Mouse (Mus musculus): ENCODE results near the gene Atp6v1g3. TPM values are rescaled to one million over a fixed set of nuclear protein-coding genes. Genes with fewer than 3 reads are reported as not detected.

The Atp6v1g3 gene
- not detected in 2 replicates for polyA plus RNA-seq (2014; fragmentation: Nextera tagmentation; extraction: Ambion mirVana)

- 89% methylated on average over 2 of the region's 2 CpGs for WGBS
- ATAC-seq (replicated peaks; ENCODE audit: low FRiP score) (no peak), DNase-seq (ENCODE audit: low spot score) (no peak)
- Histone ChIP-seq H3K27ac (ENCODE audit: low read depth, low read length) (no peak within 1 kb of the TSS), H3K4me3 (ENCODE audit: low read depth, low read length) (no peak within 1 kb of the TSS), H3K27me3 (replicated peaks; ENCODE audit: control insufficient read depth, insufficient read depth, low read length) (no peaks in the 10 kb centered on the region), H3K9me3 (ENCODE audit: control insufficient read depth, low read length) (no peaks in the 10 kb centered on the region), H3K4me1 (replicated peaks; ENCODE audit: control insufficient read depth, insufficient read depth, low read length) (no peaks in the 10 kb centered on the region), H3K4me2 (no peak within 1 kb of the TSS), H3K9ac (ENCODE audit: low read depth, low read length) (no peak within 1 kb of the TSS), H3K36me3 (ENCODE audit: control insufficient read depth, insufficient read depth, low read length) (no peaks in the 10 kb centered on the region)
Observed at GRCm38 (mm10) chr1:138273438-138273837, at the start of gene Atp6v1g3. Gene Atp6v1g3, plus strand, starts transcription at chr1:138273738.

- Histone ChIP-seq H3K4me1 (replicated peaks; ENCODE audit: control insufficient read depth, insufficient read depth, low read length) (no peaks in the 10 kb centered on the region), H3K9ac (ENCODE audit: low read depth, low read length) (no peak overlapping the region), H3K4me3 (ENCODE audit: low read depth, low read length) (no peak overlapping the region), H3K27me3 (replicated peaks; ENCODE audit: control insufficient read depth, insufficient read depth, low read length) (no peaks in the 10 kb centered on the region), H3K36me3 (ENCODE audit: control insufficient read depth, insufficient read depth, low read length) (no peaks in the 10 kb centered on the region), H3K4me2 (no peak overlapping the region), H3K9me3 (ENCODE audit: control insufficient read depth, low read length) (no peaks in the 10 kb centered on the region), H3K27ac (ENCODE audit: low read depth, low read length) (no peak overlapping the region)
- DNase-seq (ENCODE audit: low spot score) (no peak), ATAC-seq (replicated peaks; ENCODE audit: low FRiP score) (no peak)
Observed at GRCm38 (mm10) chr1:138233051-138233450, 40.5 kb upstream of the Atp6v1g3 start.

DNA sequence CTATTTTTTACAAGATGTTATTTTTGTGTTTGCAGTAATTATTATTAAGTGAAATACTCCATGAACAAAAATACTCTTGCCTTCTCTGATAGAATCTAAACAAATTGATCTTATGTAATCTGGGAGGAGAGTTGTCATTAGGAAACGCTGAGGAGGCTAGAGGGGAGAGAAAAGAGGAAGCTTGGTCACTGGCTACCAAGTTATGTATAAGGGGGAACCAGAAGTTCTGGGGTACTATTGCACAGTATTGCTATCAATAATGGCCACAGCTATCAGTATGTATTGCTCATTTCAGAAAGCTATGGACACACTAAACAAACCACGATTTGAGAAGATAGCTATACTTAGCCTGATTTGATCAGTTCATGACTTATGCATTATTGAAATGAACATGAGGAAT is 36.3 kb upstream of the Atp6v1g3 start:
- no peak for ATAC-seq (replicated peaks; ENCODE audit: low FRiP score)

DNA sequence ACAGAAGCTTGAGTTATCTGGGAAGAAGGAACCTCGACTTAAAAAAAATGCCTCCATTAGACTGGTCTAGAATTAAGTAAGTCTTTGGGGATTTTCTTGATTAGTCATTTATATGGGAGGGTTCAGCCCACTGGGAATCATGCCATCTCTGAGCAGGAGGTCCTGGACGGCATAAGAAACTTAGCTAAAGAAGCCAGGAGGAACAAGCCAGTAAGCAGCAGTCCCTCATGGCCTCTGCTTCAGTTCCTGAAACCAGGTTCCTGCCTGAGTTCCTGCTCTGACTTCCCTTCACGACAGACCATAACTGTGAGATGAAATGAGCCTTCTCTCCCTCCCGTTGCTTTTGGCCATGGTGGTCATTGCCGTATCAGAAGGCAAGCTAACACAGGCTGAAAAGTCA is 29.6 kb upstream of the Atp6v1g3 start:
- no peak overlapping the region for H3K4me2 ChIP-seq
- DNase-seq (ENCODE audit: low spot score) (no peak), ATAC-seq (replicated peaks; ENCODE audit: low FRiP score) (no peak)
- no peak overlapping the region for H3K9ac ChIP-seq (ENCODE audit: low read depth, low read length)
- H3K27ac ChIP-seq (ENCODE audit: low read depth, low read length): no peak overlapping the region
- no peaks in the 10 kb centered on the region for H3K4me1 ChIP-seq (replicated peaks; ENCODE audit: control insufficient read depth, insufficient read depth, low read length)
- no peaks in the 10 kb centered on the region for H3K27me3 ChIP-seq (replicated peaks; ENCODE audit: control insufficient read depth, insufficient read depth, low read length)
- no peak overlapping the region for H3K4me3 ChIP-seq (ENCODE audit: low read depth, low read length)
- no peaks in the 10 kb centered on the region for H3K36me3 ChIP-seq (ENCODE audit: control insufficient read depth, insufficient read depth, low read length)
- 52% methylated on average over 5 of the region's 5 CpGs for WGBS
- no peaks in the 10 kb centered on the region for H3K9me3 ChIP-seq (ENCODE audit: control insufficient read depth, low read length)

More for the DNA sequence above, 36.3 kb upstream of the Atp6v1g3 start:
- WGBS: 52% methylated on average over 2 of the region's 2 CpGs
- no peaks in the 10 kb centered on the region for H3K9me3 ChIP-seq (ENCODE audit: control insufficient read depth, low read length)
- H3K27me3 ChIP-seq (replicated peaks; ENCODE audit: control insufficient read depth, insufficient read depth, low read length): no peaks in the 10 kb centered on the region
- H3K4me1 ChIP-seq (replicated peaks; ENCODE audit: control insufficient read depth, insufficient read depth, low read length): no peaks in the 10 kb centered on the region
- H3K4me2 ChIP-seq: no peak overlapping the region
- no peaks in the 10 kb centered on the region for H3K36me3 ChIP-seq (ENCODE audit: control insufficient read depth, insufficient read depth, low read length)
- DNase-seq (ENCODE audit: low spot score): no peak
- H3K27ac ChIP-seq (ENCODE audit: low read depth, low read length): no peak overlapping the region
- H3K4me3 ChIP-seq (ENCODE audit: low read depth, low read length): no peak overlapping the region
- no peak overlapping the region for H3K9ac ChIP-seq (ENCODE audit: low read depth, low read length)

DNA sequence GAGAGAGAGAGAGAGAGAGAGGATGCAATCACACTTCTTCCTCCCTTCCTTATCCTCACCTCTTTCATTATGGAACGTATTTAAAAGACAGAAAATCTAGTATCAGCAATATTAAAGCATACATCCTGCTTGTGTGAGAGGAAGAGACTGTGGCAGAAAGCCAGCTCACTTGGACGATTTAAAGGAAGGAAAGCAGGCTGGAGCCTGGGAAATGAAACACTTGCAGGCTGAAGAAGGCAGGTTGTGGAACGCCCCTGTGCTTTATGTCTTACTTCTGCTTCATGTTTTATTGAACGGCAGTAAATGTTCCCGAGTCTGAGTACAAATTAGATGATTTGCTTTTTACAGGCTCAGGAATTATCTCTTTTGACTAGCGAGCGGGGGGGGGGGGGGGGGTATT is 29.1 kb upstream of the Atp6v1g3 start:
- ATAC-seq (replicated peaks; ENCODE audit: low FRiP score): no peak
- WGBS: 51% methylated on average over 7 of the region's 7 CpGs
- Histone ChIP-seq H3K4me3 (ENCODE audit: low read depth, low read length) (no peak overlapping the region), H3K27me3 (replicated peaks; ENCODE audit: control insufficient read depth, insufficient read depth, low read length) (no peaks in the 10 kb centered on the region), H3K4me1 (replicated peaks; ENCODE audit: control insufficient read depth, insufficient read depth, low read length) (no peaks in the 10 kb centered on the region), H3K9me3 (ENCODE audit: control insufficient read depth, low read length) (no peaks in the 10 kb centered on the region), H3K36me3 (ENCODE audit: control insufficient read depth, insufficient read depth, low read length) (no peaks in the 10 kb centered on the region), H3K9ac (ENCODE audit: low read depth, low read length) (no peak overlapping the region), H3K4me2 (no peak overlapping the region), H3K27ac (ENCODE audit: low read depth, low read length) (no peak overlapping the region)
- no peak for DNase-seq (ENCODE audit: low spot score)

GRCm38 (mm10) chr1:138245103-138245502 is 28.4 kb upstream of the Atp6v1g3 start:
- Histone ChIP-seq H3K9ac (ENCODE audit: low read depth, low read length) (no peak overlapping the region), H3K4me1 (replicated peaks; ENCODE audit: control insufficient read depth, insufficient read depth, low read length) (no peaks in the 10 kb centered on the region), H3K27ac (ENCODE audit: low read depth, low read length) (no peak overlapping the region), H3K4me2 (no peak overlapping the region), H3K27me3 (replicated peaks; ENCODE audit: control insufficient read depth, insufficient read depth, low read length) (no peaks in the 10 kb centered on the region), H3K36me3 (ENCODE audit: control insufficient read depth, insufficient read depth, low read length) (no peaks in the 10 kb centered on the region), H3K4me3 (ENCODE audit: low read depth, low read length) (no peak overlapping the region), H3K9me3 (ENCODE audit: control insufficient read depth, low read length) (no peaks in the 10 kb centered on the region)
- ATAC-seq (replicated peaks; ENCODE audit: low FRiP score) (no peak), DNase-seq (ENCODE audit: low spot score) (no peak)
- 78% methylated on average over 4 of the region's 4 CpGs for WGBS

GRCm38 (mm10) chr1:138245533-138245932 is 28.0 kb upstream of the Atp6v1g3 start:
- Histone ChIP-seq H3K4me1 (replicated peaks; ENCODE audit: control insufficient read depth, insufficient read depth, low read length) (no peaks in the 10 kb centered on the region), H3K4me2 (no peak overlapping the region), H3K27ac (ENCODE audit: low read depth, low read length) (no peak overlapping the region), H3K27me3 (replicated peaks; ENCODE audit: control insufficient read depth, insufficient read depth, low read length) (no peaks in the 10 kb centered on the region), H3K9ac (ENCODE audit: low read depth, low read length) (no peak overlapping the region), H3K9me3 (ENCODE audit: control insufficient read depth, low read length) (no peaks in the 10 kb centered on the region), H3K36me3 (ENCODE audit: control insufficient read depth, insufficient read depth, low read length) (no peaks in the 10 kb centered on the region), H3K4me3 (ENCODE audit: low read depth, low read length) (no peak overlapping the region)
- DNase-seq (ENCODE audit: low spot score) (no peak), ATAC-seq (replicated peaks; ENCODE audit: low FRiP score) (no peak)
- WGBS: 80% methylated on average over 3 of the region's 3 CpGs

GRCm38 (mm10) chr1:138246438-138247164 is 26.9 kb upstream of the Atp6v1g3 start:
- no peak for DNase-seq (ENCODE audit: low spot score)
- Histone ChIP-seq H3K27me3 (replicated peaks; ENCODE audit: control insufficient read depth, insufficient read depth, low read length) (no peaks in the 10 kb centered on the region), H3K4me2 (no peak overlapping the region), H3K27ac (ENCODE audit: low read depth, low read length) (no peak overlapping the region), H3K4me3 (ENCODE audit: low read depth, low read length) (no peak overlapping the region), H3K9ac (ENCODE audit: low read depth, low read length) (no peak overlapping the region), H3K36me3 (ENCODE audit: control insufficient read depth, insufficient read depth, low read length) (no peaks in the 10 kb centered on the region), H3K9me3 (ENCODE audit: control insufficient read depth, low read length) (no peaks in the 10 kb centered on the region), H3K4me1 (replicated peaks; ENCODE audit: control insufficient read depth, insufficient read depth, low read length) (no peaks in the 10 kb centered on the region)
- ATAC-seq (replicated peaks; ENCODE audit: low FRiP score): no peak
- WGBS: 82% methylated on average over 7 of the region's 7 CpGs

- H3K9me3 ChIP-seq (ENCODE audit: control insufficient read depth, low read length): no peaks in the 10 kb centered on the region
- H3K27ac ChIP-seq (ENCODE audit: low read depth, low read length): no peak overlapping the region
- no peak for ATAC-seq (replicated peaks; ENCODE audit: low FRiP score)
- WGBS: 79% methylated on average over 8 of the region's 8 CpGs
- no peak overlapping the region for H3K4me2 ChIP-seq
- no peaks in the 10 kb centered on the region for H3K27me3 ChIP-seq (replicated peaks; ENCODE audit: control insufficient read depth, insufficient read depth, low read length)
- DNase-seq (ENCODE audit: low spot score): no peak
- no peaks in the 10 kb centered on the region for H3K36me3 ChIP-seq (ENCODE audit: control insufficient read depth, insufficient read depth, low read length)
- no peaks in the 10 kb centered on the region for H3K4me1 ChIP-seq (replicated peaks; ENCODE audit: control insufficient read depth, insufficient read depth, low read length)
- no peak overlapping the region for H3K9ac ChIP-seq (ENCODE audit: low read depth, low read length)
- no peak overlapping the region for H3K4me3 ChIP-seq (ENCODE audit: low read depth, low read length)
Observed at GRCm38 (mm10) chr1:138247699-138248483, 25.6 kb upstream of the Atp6v1g3 start.

Measured in liver, embryonic 11.5 days (tissue).